Mouse (Mus musculus): ENCODE measurements around the gene Ctsz. TPM values are rescaled to one million over a fixed set of nuclear protein-coding genes. Genes with fewer than 3 reads are reported as not detected.

Ctsz gene
- polyA plus RNA-seq, 1 experiment from 2014 or later = 83.3 TPM

GRCm38 (mm10) chr2:174470333-174470732 lies 31.5 kb upstream of the Ctsz start:
- Histone ChIP-seq H3K9me3 (ENCODE audit: control insufficient read depth, low read length) (no peaks in the 10 kb centered on the region), H3K9ac (ENCODE audit: low read depth, low read length) (no peak overlapping the region), H3K27me3 (replicated peaks; ENCODE audit: control insufficient read depth, insufficient read depth, low read length) (no peaks in the 10 kb centered on the region), H3K4me2 (ENCODE audit: low read length) (no peak overlapping the region), H3K27ac (ENCODE audit: low read depth, low read length) (no peak overlapping the region), H3K36me3 (ENCODE audit: control insufficient read depth, insufficient read depth, low read length) (peaks cover 5% of the 10 kb centered on the region; the same call in 1 of the 2 replicates), H3K4me3 (ENCODE audit: low read length) (no peak overlapping the region), H3K4me1 (ENCODE audit: control insufficient read depth, insufficient read depth, low read depth, low read length) (peaks cover 8% of the 10 kb centered on the region)
- ATAC-seq = no peak
- WGBS = 85% methylated on average over 4 of the region's 4 CpGs

- Histone ChIP-seq H3K36me3 (ENCODE audit: control insufficient read depth, insufficient read depth, low read length) (peaks cover 21% of the 10 kb centered on the region), H3K4me2 (ENCODE audit: low read length) (peak within 1 kb of the TSS; percentile 96), H3K9me3 (ENCODE audit: control insufficient read depth, low read length) (no peaks in the 10 kb centered on the region), H3K27ac (ENCODE audit: low read depth, low read length) (peak within 1 kb of the TSS; percentile 69), H3K4me3 (ENCODE audit: low read length) (peak within 1 kb of the TSS; percentile 70), H3K9ac (ENCODE audit: low read depth, low read length) (peak within 1 kb of the TSS; percentile 85), H3K27me3 (replicated peaks; ENCODE audit: control insufficient read depth, insufficient read depth, low read length) (no peaks in the 10 kb centered on the region), H3K4me1 (ENCODE audit: control insufficient read depth, insufficient read depth, low read depth, low read length) (peaks cover 7% of the 10 kb centered on the region)
- peak; percentile 100 for ATAC-seq
- 2% methylated on average over 48 of the region's 48 CpGs for WGBS
Measured at GRCm38 (mm10) chr2:174463789-174464523, 25.1 kb upstream of the Ctsz start, which contains the start of gene Atp5e. TSS of gene Atp5e (minus strand) at chr2:174464105.

GRCm38 (mm10) chr2:174463370-174463769 lies 24.5 kb upstream of the Ctsz start:
- WGBS = 40% methylated on average over 10 of the region's 10 CpGs
- Histone ChIP-seq H3K27me3 (replicated peaks; ENCODE audit: control insufficient read depth, insufficient read depth, low read length) (no peaks in the 10 kb centered on the region), H3K4me1 (ENCODE audit: control insufficient read depth, insufficient read depth, low read depth, low read length) (peaks cover 7% of the 10 kb centered on the region), H3K9ac (ENCODE audit: low read depth, low read length) (peak overlapping the region; percentile 85), H3K36me3 (ENCODE audit: control insufficient read depth, insufficient read depth, low read length) (peaks cover 21% of the 10 kb centered on the region), H3K4me2 (ENCODE audit: low read length) (peak overlapping the region; percentile 96), H3K27ac (ENCODE audit: low read depth, low read length) (peak overlapping the region; percentile 69), H3K4me3 (ENCODE audit: low read length) (peak overlapping the region; percentile 70), H3K9me3 (ENCODE audit: control insufficient read depth, low read length) (no peaks in the 10 kb centered on the region)
- peak; percentile 22; the same call in 1 of the 2 replicates for ATAC-seq

- no peaks in the 10 kb centered on the region for H3K9me3 ChIP-seq (ENCODE audit: control insufficient read depth, low read length)
- peaks cover 7% of the 10 kb centered on the region for H3K4me1 ChIP-seq (ENCODE audit: control insufficient read depth, insufficient read depth, low read depth, low read length)
- no peak overlapping the region for H3K9ac ChIP-seq (ENCODE audit: low read depth, low read length)
- no peaks in the 10 kb centered on the region for H3K27me3 ChIP-seq (replicated peaks; ENCODE audit: control insufficient read depth, insufficient read depth, low read length)
- ATAC-seq = no peak
- H3K27ac ChIP-seq (ENCODE audit: low read depth, low read length) = no peak overlapping the region
- 57% methylated on average over 2 of the region's 2 CpGs for WGBS
- no peak overlapping the region for H3K4me2 ChIP-seq (ENCODE audit: low read length)
- H3K36me3 ChIP-seq (ENCODE audit: control insufficient read depth, insufficient read depth, low read length) = peaks cover 19% of the 10 kb centered on the region
- H3K4me3 ChIP-seq (ENCODE audit: low read length) = no peak overlapping the region
Measured at GRCm38 (mm10) chr2:174459365-174459764, 20.5 kb upstream of the Ctsz start.

GRCm38 (mm10) chr2:174453681-174454080 lies 14.8 kb upstream of the Ctsz start:
- Histone ChIP-seq H3K4me2 (ENCODE audit: low read length) (no peak overlapping the region), H3K27me3 (replicated peaks; ENCODE audit: control insufficient read depth, insufficient read depth, low read length) (no peaks in the 10 kb centered on the region), H3K4me3 (ENCODE audit: low read length) (no peak overlapping the region), H3K9me3 (ENCODE audit: control insufficient read depth, low read length) (no peaks in the 10 kb centered on the region), H3K36me3 (ENCODE audit: control insufficient read depth, insufficient read depth, low read length) (no peaks in the 10 kb centered on the region), H3K9ac (ENCODE audit: low read depth, low read length) (no peak overlapping the region), H3K27ac (ENCODE audit: low read depth, low read length) (no peak overlapping the region), H3K4me1 (ENCODE audit: control insufficient read depth, insufficient read depth, low read depth, low read length) (no peaks in the 10 kb centered on the region)
- 81% methylated on average over 7 of the region's 7 CpGs for WGBS
- no peak for ATAC-seq

- no peak within 1 kb of the TSS for H3K9ac ChIP-seq (ENCODE audit: low read depth, low read length)
- H3K4me1 ChIP-seq (ENCODE audit: control insufficient read depth, insufficient read depth, low read depth, low read length) = no peaks in the 10 kb centered on the region
- no peak within 1 kb of the TSS for H3K4me3 ChIP-seq (ENCODE audit: low read length)
- H3K27me3 ChIP-seq (replicated peaks; ENCODE audit: control insufficient read depth, insufficient read depth, low read length) = no peaks in the 10 kb centered on the region
- no peak within 1 kb of the TSS for H3K4me2 ChIP-seq (ENCODE audit: low read length)
- H3K9me3 ChIP-seq (ENCODE audit: control insufficient read depth, low read length) = no peaks in the 10 kb centered on the region
- no peaks in the 10 kb centered on the region for H3K36me3 ChIP-seq (ENCODE audit: control insufficient read depth, insufficient read depth, low read length)
- no peak within 1 kb of the TSS for H3K27ac ChIP-seq (ENCODE audit: low read depth, low read length)
- no peak for ATAC-seq
- 84% methylated on average over 4 of the region's 4 CpGs for WGBS
Measured at GRCm38 (mm10) chr2:174450353-174450752, 11.5 kb upstream of the Ctsz start, which contains the start of gene Tubb1. TSS of gene Tubb1 (plus strand) at chr2:174450695.

GRCm38 (mm10) chr2:174448405-174448804 lies 9.6 kb upstream of the Ctsz start:
- H3K27me3 ChIP-seq (replicated peaks; ENCODE audit: control insufficient read depth, insufficient read depth, low read length) = no peaks in the 10 kb centered on the region
- WGBS = 87% methylated on average over 4 of the region's 4 CpGs
- no peak overlapping the region for H3K27ac ChIP-seq (ENCODE audit: low read depth, low read length)
- no peak overlapping the region for H3K4me3 ChIP-seq (ENCODE audit: low read length)
- ATAC-seq = no peak
- H3K9ac ChIP-seq (ENCODE audit: low read depth, low read length) = no peak overlapping the region
- H3K4me2 ChIP-seq (ENCODE audit: low read length) = no peak overlapping the region
- no peaks in the 10 kb centered on the region for H3K9me3 ChIP-seq (ENCODE audit: control insufficient read depth, low read length)
- H3K4me1 ChIP-seq (ENCODE audit: control insufficient read depth, insufficient read depth, low read depth, low read length) = no peaks in the 10 kb centered on the region
- no peaks in the 10 kb centered on the region for H3K36me3 ChIP-seq (ENCODE audit: control insufficient read depth, insufficient read depth, low read length)

- Histone ChIP-seq H3K4me1 (ENCODE audit: control insufficient read depth, insufficient read depth, low read depth, low read length) (no peaks in the 10 kb centered on the region), H3K36me3 (ENCODE audit: control insufficient read depth, insufficient read depth, low read length) (no peaks in the 10 kb centered on the region), H3K4me3 (ENCODE audit: low read length) (no peak overlapping the region), H3K27me3 (replicated peaks; ENCODE audit: control insufficient read depth, insufficient read depth, low read length) (no peaks in the 10 kb centered on the region), H3K9me3 (ENCODE audit: control insufficient read depth, low read length) (no peaks in the 10 kb centered on the region), H3K27ac (ENCODE audit: low read depth, low read length) (no peak overlapping the region), H3K4me2 (ENCODE audit: low read length) (no peak overlapping the region), H3K9ac (ENCODE audit: low read depth, low read length) (no peak overlapping the region)
- WGBS = 75% methylated on average over 8 of the region's 8 CpGs
- ATAC-seq = no peak
Measured at GRCm38 (mm10) chr2:174446905-174447304, 8.1 kb upstream of the Ctsz start.

- H3K4me3 ChIP-seq (ENCODE audit: low read length) = no peak overlapping the region
- ATAC-seq = no peak
- whole genome bisulfite sequencing = 54% methylated on average over 7 of the region's 7 CpGs
Measured at GRCm38 (mm10) chr2:174446492-174446891, 7.7 kb upstream of the Ctsz start.

More at GRCm38 (mm10) chr2:174446492-174446891, 7.7 kb upstream of the Ctsz start:
- Histone ChIP-seq H3K9me3 (ENCODE audit: control insufficient read depth, low read length) (no peaks in the 10 kb centered on the region), H3K27ac (ENCODE audit: low read depth, low read length) (no peak overlapping the region), H3K4me2 (ENCODE audit: low read length) (no peak overlapping the region), H3K36me3 (ENCODE audit: control insufficient read depth, insufficient read depth, low read length) (no peaks in the 10 kb centered on the region), H3K27me3 (replicated peaks; ENCODE audit: control insufficient read depth, insufficient read depth, low read length) (no peaks in the 10 kb centered on the region), H3K4me1 (ENCODE audit: control insufficient read depth, insufficient read depth, low read depth, low read length) (no peaks in the 10 kb centered on the region), H3K9ac (ENCODE audit: low read depth, low read length) (no peak overlapping the region)

Measured in hindbrain, embryonic 16.5 days (tissue).